Mouse (Mus musculus): ENCODE data around the gene Gja4. TPM values are rescaled to one million over a fixed set of nuclear protein-coding genes. Genes with fewer than 3 reads are reported as not detected.

Gja4 gene
- total RNA-seq, 1 experiment: 2.0 TPM

DNA sequence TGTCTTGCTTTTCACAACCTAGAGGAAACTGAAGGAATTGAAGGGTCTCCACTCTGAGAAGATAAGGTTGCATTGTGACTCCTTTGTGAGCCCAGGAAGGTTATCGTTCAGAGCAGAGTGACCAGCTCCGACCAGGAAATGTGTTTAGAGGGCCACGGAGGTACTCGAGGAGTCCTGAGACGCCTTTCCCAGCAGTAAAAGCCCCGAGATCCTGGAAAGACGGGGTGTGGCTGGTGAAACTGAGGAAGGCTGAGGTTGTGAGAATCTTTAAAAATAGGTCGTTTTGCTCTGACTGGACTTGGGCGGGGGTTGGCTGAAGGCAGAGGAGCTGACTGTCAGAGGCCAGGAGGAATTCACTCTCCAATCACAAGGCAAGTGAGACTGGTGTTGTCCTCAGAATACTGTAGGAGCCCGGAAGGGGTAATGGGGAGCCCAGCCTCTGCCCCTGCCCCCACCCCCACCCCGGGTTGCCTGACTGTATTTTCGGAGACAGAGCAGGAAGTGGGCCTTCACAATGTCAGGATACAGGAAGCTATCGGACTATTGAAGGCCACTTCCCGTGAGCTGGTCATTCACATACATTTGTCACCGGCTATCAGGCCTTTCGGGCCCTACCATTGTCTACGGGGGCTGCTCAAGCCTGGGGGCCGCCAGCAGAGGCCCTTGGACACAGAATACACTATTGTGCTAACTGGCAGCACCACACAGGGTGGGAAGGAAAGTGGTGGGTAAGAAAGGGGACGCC lies 50.2 kb downstream of the Gja4 start:
- Histone ChIP-seq H3K4me3 (ENCODE audit: insufficient read depth in 1 of 2, low read depth in 1 of 2, low read length in 2 of 2, poor library complexity in 1 of 2, severe bottlenecking in 1 of 2) (no peak overlapping the region), H3K9me3 (ENCODE audit: control insufficient read depth, insufficient read depth, low read depth, low read length) (no peaks in the 10 kb centered on the region), H3K9ac (ENCODE audit: insufficient read depth, low read depth, low read length, poor library complexity, severe bottlenecking) (no peak overlapping the region), H3K27ac (ENCODE audit: insufficient read depth, low read depth, low read length, poor library complexity, severe bottlenecking) (no peak overlapping the region), H3K36me3 (ENCODE audit: control insufficient read depth, insufficient read depth, low read length, poor library complexity, severe bottlenecking) (no peaks in the 10 kb centered on the region), H3K4me1 (ENCODE audit: control insufficient read depth in 2 of 2, insufficient read depth in 2 of 2, low read length in 2 of 2, poor library complexity in 1 of 2) (peaks cover 0 to 3% of the 10 kb centered on the region in 2 experiments; a peak in 1 of 4 replicates)
- TF ChIP-seq HCFC1 (IDR thresholded peaks at IDR 0.05; ENCODE audit: borderline replicate concordance, insufficient read depth, low read length) (no peak), ZNF384 (IDR thresholded peaks at IDR 0.05; ENCODE audit: low read depth, low read length) (no peak)
- in situ Hi-C loops (cut with MboI; ENCODE audit: low sequenced_read_pairs in 2 of 2, unreplicated experiment in 2 of 2): no loop called here
- DNase-seq (ENCODE audit: low read depth, low spot score): no peak

DNA sequence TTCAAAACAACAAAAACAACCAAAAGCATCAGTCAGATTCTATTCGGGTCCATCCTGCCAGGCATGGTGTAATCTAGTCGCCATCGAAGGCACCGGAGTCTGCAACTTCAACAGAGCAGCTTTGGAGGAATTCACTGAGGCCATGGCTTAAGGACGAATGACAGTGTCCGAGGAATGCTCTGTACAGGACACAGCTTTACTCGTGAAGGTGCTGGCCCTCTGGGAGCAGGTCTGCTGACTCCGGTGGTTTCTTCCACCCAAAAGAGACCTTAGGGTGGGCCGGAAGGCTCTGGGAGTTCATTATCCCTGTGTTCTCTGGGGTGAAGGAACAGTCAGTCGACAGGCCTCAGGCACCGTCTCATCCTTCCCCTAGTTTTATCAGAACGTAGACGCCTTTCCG lies 52.2 kb downstream of the Gja4 start:
- in situ Hi-C loops (cut with MboI; ENCODE audit: low sequenced_read_pairs in 2 of 2, unreplicated experiment in 2 of 2): no loop called here
- Histone ChIP-seq H3K4me3 (ENCODE audit: insufficient read depth in 1 of 2, low read depth in 1 of 2, low read length in 2 of 2, poor library complexity in 1 of 2, severe bottlenecking in 1 of 2) (no peak overlapping the region), H3K36me3 (ENCODE audit: control insufficient read depth, insufficient read depth, low read length, poor library complexity, severe bottlenecking) (no peaks in the 10 kb centered on the region), H3K4me1 (ENCODE audit: control insufficient read depth in 2 of 2, insufficient read depth in 2 of 2, low read length in 2 of 2, poor library complexity in 1 of 2) (peaks cover 0 to 3% of the 10 kb centered on the region in 2 experiments; a peak in 1 of 4 replicates), H3K9me3 (ENCODE audit: control insufficient read depth, insufficient read depth, low read depth, low read length) (no peaks in the 10 kb centered on the region), H3K27ac (ENCODE audit: insufficient read depth, low read depth, low read length, poor library complexity, severe bottlenecking) (no peak overlapping the region), H3K9ac (ENCODE audit: insufficient read depth, low read depth, low read length, poor library complexity, severe bottlenecking) (no peak overlapping the region)
- TF ChIP-seq MAFK (IDR thresholded peaks at IDR 0.05; ENCODE audit: insufficient read depth, low read depth, low read length) (no peak), ZNF384 (IDR thresholded peaks at IDR 0.05; ENCODE audit: low read depth, low read length) (no peak), CHD2 (IDR thresholded peaks at IDR 0.05; ENCODE audit: low read depth, low read length) (no peak), HCFC1 (IDR thresholded peaks at IDR 0.05; ENCODE audit: borderline replicate concordance, insufficient read depth, low read length) (no peak), ZC3H11A (IDR thresholded peaks at IDR 0.05; ENCODE audit: borderline replicate concordance, low read depth, low read length) (no peak)
- no peak for DNase-seq (ENCODE audit: low read depth, low spot score)

Other genes starting within 250 kb of the Gja4 start
- gene Zmym6, start 236.7 kb downstream of the Gja4 start, total RNA-seq (2012; rRNA removed): 18.1 and 18.2 TPM in 2 replicates
- 3.7 and 4.8 TPM in 2 replicates for gene Tmem35b, start 190.3 kb downstream of the Gja4 start, total RNA-seq (2012; rRNA removed)
- gene Dlgap3, start 144.8 kb downstream of the Gja4 start, total RNA-seq (2012; rRNA removed): 8.8 and 14.1 TPM in 2 replicates
- gene Smim12, start 70.3 kb downstream of the Gja4 start, total RNA-seq (2012; rRNA removed): 50.2 and 72.6 TPM in 2 replicates
- gene Gjb3, start 16.8 kb upstream of the Gja4 start, total RNA-seq (2012; rRNA removed): 80.5 and 158 TPM in 2 replicates
- 1.6 and 4.5 TPM in 2 replicates for gene Gjb4, start 40.0 kb upstream of the Gja4 start, total RNA-seq (2012; rRNA removed)
- 27.1 and 60.6 TPM in 2 replicates for gene Gjb5, start 44.1 kb upstream of the Gja4 start, total RNA-seq (2012; rRNA removed)

Measured in ES-E14 (cell line).